Mouse (Mus musculus) liver, postnatal 0 days (tissue): ENCODE measurements around the gene Egflam. TPM values are rescaled to one million over a fixed set of nuclear protein-coding genes. Genes with fewer than 3 reads are reported as not detected.
A peak's percentile ranks its signal among the peaks of the same experiment; 100 is the strongest.

ENCODE experiments used
- ATAC-seq: fragments of 200-750 bp; cut with Nextera tagmentation; 2 replicates; pipeline ENCODE4 v1.8.0; 2017; ENCODE audit warnings: mild to moderate bottlenecking, moderate library complexity
- DNase-seq: peaks from one replicate; pipeline ENCODE4 v3.0.0-alpha.2; 2016
- H3K27ac ChIP-seq: fragments of 300-500 bp; sonication (generic); 2 replicates; pipeline ENCODE4 v1.5.1; 2014; ENCODE audit warnings: antibody characterized with exemption, moderate library complexity, mild to moderate bottlenecking, low read depth
- H3K27me3 ChIP-seq: fragments of 300-500 bp; sonication (generic); 2 replicates; pipeline ENCODE4 v1.6.1; 2014; ENCODE audit warnings: low read length, control low read depth, mixed read lengths; ENCODE audit not compliant: insufficient read depth
- H3K36me3 ChIP-seq: fragments of 300-500 bp; sonication (generic); replicated peaks from 2 replicates; pipeline ENCODE4 v1.6.1; 2014; ENCODE audit warnings: mild to moderate bottlenecking, control low read depth, low read length, moderate library complexity, mixed read lengths; ENCODE audit not compliant: insufficient read depth
- H3K4me1 ChIP-seq: fragments of 300-500 bp; sonication (generic); 2 replicates; pipeline ENCODE4 v1.6.1; 2014; ENCODE audit warnings: antibody characterized with exemption, mild to moderate bottlenecking, control low read depth; ENCODE audit not compliant: insufficient read depth
- H3K4me2 ChIP-seq: fragments of 300-500 bp; sonication (generic); 2 replicates; pipeline ENCODE4 v1.6.1; 2014; ENCODE audit warnings: low read depth, mild to moderate bottlenecking, low read length, moderate library complexity, mixed read lengths
- H3K4me3 ChIP-seq: fragments of 300-500 bp; sonication (generic); 2 replicates; pipeline ENCODE4 v1.5.1; 2014; ENCODE audit warnings: low read depth, low read length
- H3K9ac ChIP-seq: fragments of 300-500 bp; sonication (generic); replicated peaks from 2 replicates; pipeline ENCODE4 v1.6.1; 2014; ENCODE audit warnings: mild to moderate bottlenecking, moderate library complexity
- H3K9me3 ChIP-seq: fragments of 300-500 bp; sonication (generic); 2 replicates; pipeline ENCODE4 v1.6.1; 2016; ENCODE audit warnings: mild to moderate bottlenecking, control low read depth, low read length, mixed read lengths
- CTCF ChIP-seq: sonication (generic); IDR thresholded peaks from 2 replicates; pipeline ENCODE4 v1.5.1; 2016; ENCODE audit warnings: antibody characterized with exemption, low read depth
- EP300 ChIP-seq: IDR thresholded peaks from 2 replicates; pipeline ENCODE4 v1.6.1; 2016; ENCODE audit warnings: antibody characterized with exemption, low read depth, mild to moderate bottlenecking
- WGBS: fragments of 180-500 bp; shearing (Covaris S2); extraction: QIAGEN DNeasy Blood & Tissue Kit; methylation state at CpG from one replicate; pipeline ENCODE4 v1.1.7; 2014; ENCODE audit not compliant: insufficient replicate concordance; 5-methylcytosine and 5-hydroxymethylcytosine counted together
- polyA plus RNA-seq: library from polyadenylated mRNA; unstranded; fragments of >200 nt; fragmentation: Nextera tagmentation; extraction: Ambion mirVana; gene quantifications from 2 replicates; pipeline ENCODE4 v1.2.1, GENCODE M21; 2015

Egflam gene
- polyA plus RNA-seq, 1 experiment from 2014 or later = 0.53 TPM

DNA sequence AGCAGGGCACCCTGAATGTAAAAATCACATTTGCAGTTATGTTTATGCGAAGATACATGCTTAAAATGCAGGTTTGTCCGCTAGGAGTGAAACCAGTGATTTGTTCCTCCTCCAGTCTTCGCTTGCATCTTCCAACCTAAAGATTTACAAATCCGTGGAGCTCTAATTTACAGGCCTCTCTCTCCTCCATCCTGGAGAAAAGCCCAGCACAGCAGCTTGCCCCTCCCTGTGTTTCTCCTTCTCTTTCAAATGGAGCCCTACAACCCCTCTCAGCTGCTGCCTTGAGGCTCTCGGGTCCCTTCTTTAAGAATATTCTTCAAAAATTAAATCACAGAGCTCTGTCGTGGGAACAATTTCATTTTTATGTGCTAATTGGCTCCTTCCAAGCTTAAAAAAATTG, 116.6 kb downstream of the Egflam start:
- H3K4me2 ChIP-seq = no peak overlapping the region
- H3K36me3 ChIP-seq = no peaks in the 10 kb centered on the region
- no peak for ATAC-seq
- H3K9me3 ChIP-seq = no peaks in the 10 kb centered on the region
- no peak overlapping the region for H3K4me3 ChIP-seq
- H3K27ac ChIP-seq = no peak overlapping the region
- H3K9ac ChIP-seq = no peak overlapping the region
- H3K4me1 ChIP-seq = no peaks in the 10 kb centered on the region
- no peak for DNase-seq
- 62% methylated on average over 6 of the region's 6 CpGs for WGBS
- no peak for TF ChIP-seq EP300
- TF ChIP-seq CTCF = no peak
- no peaks in the 10 kb centered on the region for H3K27me3 ChIP-seq

DNA sequence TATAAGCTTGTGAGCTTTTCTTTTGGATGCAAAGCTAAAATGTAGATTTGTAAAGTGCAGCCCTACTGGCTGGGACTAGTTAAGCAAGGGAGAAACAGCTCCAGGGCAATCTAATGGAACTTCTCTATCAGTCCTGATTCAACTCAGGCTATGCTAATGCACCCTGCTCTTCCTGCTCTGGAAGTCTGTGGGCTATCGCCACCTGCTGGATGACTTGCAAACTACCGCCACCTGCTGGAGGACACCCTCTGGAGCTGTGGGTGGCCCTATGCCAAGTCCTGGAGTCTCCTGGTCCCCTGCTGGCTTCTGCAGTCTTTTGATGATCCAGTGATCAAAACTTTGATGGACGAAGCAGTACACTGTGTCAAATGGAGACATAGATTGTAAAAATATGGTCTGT, 134.4 kb downstream of the Egflam start:
- 11% methylated on average over 3 of the region's 3 CpGs for WGBS
- Histone ChIP-seq H3K27ac (no peak overlapping the region), H3K36me3 (no peaks in the 10 kb centered on the region), H3K4me2 (no peak overlapping the region), H3K9ac (no peak overlapping the region), H3K4me1 (no peaks in the 10 kb centered on the region), H3K27me3 (no peaks in the 10 kb centered on the region), H3K4me3 (no peak overlapping the region), H3K9me3 (no peaks in the 10 kb centered on the region)
- peak; percentile 90 for TF ChIP-seq CTCF
- no peak for TF ChIP-seq EP300
- DNase-seq = peak; percentile 85
- 0 out of 2 replicates have a peak, but pooled peaks have one; percentile 21 for ATAC-seq

DNA sequence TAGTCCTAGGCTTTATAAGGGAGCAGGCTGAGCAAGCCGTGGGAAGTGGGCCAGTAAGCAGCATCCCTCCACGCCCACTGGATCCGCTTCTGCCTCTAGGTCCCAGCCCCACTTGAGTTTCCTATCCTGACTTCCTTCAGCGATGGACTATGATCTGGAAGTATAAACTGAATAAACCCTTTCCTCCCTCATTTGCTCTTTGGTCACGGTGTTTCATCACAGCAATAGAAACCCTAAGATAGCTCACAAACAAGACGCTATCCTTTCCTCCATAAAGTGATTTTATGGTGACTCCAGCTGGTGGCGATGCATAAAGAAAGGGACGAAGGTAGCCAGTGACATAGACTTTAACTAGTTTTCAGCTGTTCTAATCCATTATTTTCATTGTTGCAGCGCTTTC, 134.9 kb downstream of the Egflam start:
- Histone ChIP-seq H3K4me3 (no peak overlapping the region), H3K9ac (no peak overlapping the region), H3K9me3 (no peaks in the 10 kb centered on the region), H3K27me3 (no peaks in the 10 kb centered on the region), H3K4me2 (no peak overlapping the region), H3K4me1 (no peaks in the 10 kb centered on the region), H3K36me3 (no peaks in the 10 kb centered on the region), H3K27ac (no peak overlapping the region)
- no peak for DNase-seq
- TF ChIP-seq CTCF (no peak), EP300 (no peak)
- no peak for ATAC-seq
- 83% methylated on average over 9 of the region's 9 CpGs for WGBS

DNA sequence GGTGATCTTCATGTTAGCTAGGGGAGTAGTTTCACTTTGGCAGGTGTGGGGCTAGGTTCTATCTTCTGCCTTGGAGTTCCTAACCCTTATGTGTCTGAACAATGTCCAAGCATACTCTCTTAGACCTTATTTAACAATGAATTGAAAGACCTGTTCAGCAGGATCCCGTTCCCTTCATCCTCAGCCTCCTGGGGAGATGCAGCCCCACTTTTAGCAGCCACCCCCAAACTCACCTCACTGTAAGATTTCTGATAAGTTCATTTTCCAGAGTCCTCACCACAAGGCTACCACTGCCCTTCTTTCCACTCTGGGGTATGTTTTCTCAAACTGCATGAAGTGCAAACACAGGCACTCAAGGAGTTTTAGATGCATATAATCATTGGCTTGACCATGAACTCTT, 136.8 kb downstream of the Egflam start:
- H3K27ac ChIP-seq = no peak overlapping the region
- no peak for DNase-seq
- no peak for ATAC-seq
- no peak overlapping the region for H3K4me3 ChIP-seq
- 69% methylated on average over 1 of the region's 1 CpGs for WGBS
- TF ChIP-seq EP300 = no peak
- no peak for TF ChIP-seq CTCF
- no peaks in the 10 kb centered on the region for H3K9me3 ChIP-seq
- no peaks in the 10 kb centered on the region for H3K27me3 ChIP-seq
- no peaks in the 10 kb centered on the region for H3K4me1 ChIP-seq
- H3K36me3 ChIP-seq = no peaks in the 10 kb centered on the region
- no peak overlapping the region for H3K4me2 ChIP-seq
- no peak overlapping the region for H3K9ac ChIP-seq

DNA sequence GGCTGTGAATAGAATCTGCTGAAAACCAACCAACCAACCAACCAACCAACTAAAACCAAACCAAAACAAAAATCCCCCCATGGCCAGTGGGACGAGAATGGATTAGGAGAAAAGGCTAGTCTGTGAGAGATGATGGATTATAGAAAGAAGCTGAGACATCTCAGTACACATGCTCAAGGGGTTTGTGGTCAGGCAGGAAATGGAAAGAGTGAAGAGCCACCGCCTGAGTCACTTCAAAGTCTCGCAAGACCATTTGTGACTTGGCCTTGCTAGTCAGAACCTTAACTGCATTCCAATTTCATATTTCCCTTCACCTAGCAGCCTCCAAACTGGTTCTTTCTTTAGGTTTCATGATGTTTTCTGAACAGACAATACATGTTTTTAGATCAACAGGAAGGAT, 141.6 kb downstream of the Egflam start:
- H3K4me1 ChIP-seq = no peaks in the 10 kb centered on the region
- no peaks in the 10 kb centered on the region for H3K27me3 ChIP-seq
- WGBS = 53% methylated on average over 3 of the region's 3 CpGs
- no peaks in the 10 kb centered on the region for H3K9me3 ChIP-seq
- no peak overlapping the region for H3K9ac ChIP-seq
- DNase-seq = no peak
- H3K27ac ChIP-seq = no peak overlapping the region
- no peak for TF ChIP-seq CTCF
- TF ChIP-seq EP300 = no peak
- no peak for ATAC-seq
- H3K36me3 ChIP-seq = no peaks in the 10 kb centered on the region
- H3K4me2 ChIP-seq = no peak overlapping the region
- H3K4me3 ChIP-seq = no peak overlapping the region

DNA sequence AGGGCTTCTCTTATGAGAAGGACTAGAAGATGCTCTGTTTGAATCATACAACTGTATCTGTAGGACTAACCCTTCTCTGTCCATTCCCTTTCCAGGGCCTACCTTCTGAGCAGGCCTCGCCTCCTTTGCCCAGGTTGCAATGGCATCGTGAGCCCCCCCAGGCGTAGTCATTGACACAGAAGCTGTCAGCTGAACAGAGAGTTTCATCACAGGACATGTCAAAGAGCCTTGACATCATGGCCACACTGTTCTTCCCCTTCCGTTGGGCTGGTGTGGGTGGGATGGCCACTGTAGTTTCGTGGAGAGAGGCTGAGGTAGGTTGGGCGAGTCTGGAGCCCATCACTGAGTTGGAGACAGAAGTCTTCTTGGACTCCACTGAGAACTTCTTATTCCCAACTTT, 144.9 kb downstream of the Egflam start:
- no peak overlapping the region for H3K9ac ChIP-seq
- H3K4me2 ChIP-seq = no peak overlapping the region
- no peaks in the 10 kb centered on the region for H3K27me3 ChIP-seq
- ATAC-seq = no peak
- H3K27ac ChIP-seq = no peak overlapping the region
- H3K4me1 ChIP-seq = no peaks in the 10 kb centered on the region
- peaks cover 3% of the 10 kb centered on the region; the same call in 1 of the 2 replicates for H3K9me3 ChIP-seq
- no peak for TF ChIP-seq CTCF
- TF ChIP-seq EP300 = no peak
- H3K4me3 ChIP-seq = no peak overlapping the region
- no peak for DNase-seq
- 84% methylated on average over 6 of the region's 6 CpGs for WGBS
- no peaks in the 10 kb centered on the region for H3K36me3 ChIP-seq

DNA sequence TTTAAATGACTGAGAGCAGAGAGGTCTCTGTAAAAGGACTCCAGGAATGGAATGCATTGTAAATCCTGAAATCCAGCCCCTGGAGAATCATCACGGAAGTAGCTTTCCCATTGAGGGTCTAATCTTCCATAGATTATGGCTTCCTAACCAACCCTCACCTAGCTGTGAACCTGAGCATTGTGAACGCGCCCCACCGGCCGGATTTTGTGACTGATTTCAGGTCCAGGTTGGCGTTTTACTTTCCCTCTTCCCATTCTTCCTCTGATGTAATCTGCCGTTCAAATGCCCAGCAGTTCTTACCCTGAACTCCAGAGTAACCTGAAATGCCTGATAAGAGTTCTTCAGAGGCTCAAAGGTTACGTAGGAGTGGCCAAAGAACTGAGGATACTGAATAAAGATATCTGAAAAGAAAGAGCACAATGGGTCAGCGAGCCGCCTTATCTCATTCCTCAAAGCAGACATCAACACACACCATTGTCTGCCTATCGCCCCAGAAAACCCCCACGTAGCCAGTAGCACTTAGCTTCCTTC, 146.0 kb downstream of the Egflam start:
- H3K4me2 ChIP-seq = no peak overlapping the region
- WGBS = 52% methylated on average over 12 of the region's 12 CpGs

More for the DNA sequence above, 146.0 kb downstream of the Egflam start:
- Histone ChIP-seq H3K36me3 (no peaks in the 10 kb centered on the region), H3K9ac (no peak overlapping the region), H3K27me3 (no peaks in the 10 kb centered on the region), H3K4me3 (no peak overlapping the region), H3K9me3 (peaks cover 3% of the 10 kb centered on the region; the same call in 1 of the 2 replicates), H3K4me1 (no peaks in the 10 kb centered on the region), H3K27ac (no peak overlapping the region)
- no peak for DNase-seq
- no peak for ATAC-seq
- TF ChIP-seq CTCF = no peak
- TF ChIP-seq EP300 = no peak
